Mouse (Mus musculus) urinary bladder, adult 18-20 months (tissue): ENCODE measurements at regions not wholly inside any gene's neighbourhood (a gene's known extent, or its start where the extent isn't known, plus 50 kb on each side); places are given as distances from the start of the nearest gene placed in this dataset.
A peak's percentile ranks its signal among the peaks of the same experiment; 100 is the strongest.

ENCODE experiments used
- DNase-seq, 2 experiments: peaks; one replicate each; pipeline ENCODE4 v3.0.0; 2022; ENCODE audit warnings: low spot score in 2 of 2, mixed read lengths in 2 of 2

- no peak for DNase-seq
Observed at GRCm38 (mm10) chr2:117965758-117966157, 145.9 kb upstream of the Thbs1 start.

GRCm38 (mm10) chr2:117968731-117969130, 142.9 kb upstream of the Thbs1 start:
- DNase-seq = no peak

DNA sequence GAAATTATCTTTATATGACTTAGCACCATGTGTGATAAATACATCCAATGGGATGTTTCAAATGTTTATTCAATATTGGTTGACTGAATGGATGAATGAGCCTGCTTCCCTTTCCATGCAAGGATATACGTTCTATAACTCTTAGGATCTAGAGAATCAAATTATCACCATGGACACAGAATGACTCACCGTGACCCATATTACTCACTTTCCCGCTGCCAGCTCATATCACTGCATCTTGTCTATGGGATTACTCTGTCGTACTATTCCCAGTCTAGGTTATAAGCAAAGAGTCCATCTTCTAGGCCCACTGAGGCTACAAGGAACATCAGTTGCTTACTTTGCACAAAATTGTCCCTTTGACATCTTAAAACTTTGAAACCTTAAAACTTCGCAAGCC, 141.0 kb upstream of the Thbs1 start:
- no peak for DNase-seq

DNA sequence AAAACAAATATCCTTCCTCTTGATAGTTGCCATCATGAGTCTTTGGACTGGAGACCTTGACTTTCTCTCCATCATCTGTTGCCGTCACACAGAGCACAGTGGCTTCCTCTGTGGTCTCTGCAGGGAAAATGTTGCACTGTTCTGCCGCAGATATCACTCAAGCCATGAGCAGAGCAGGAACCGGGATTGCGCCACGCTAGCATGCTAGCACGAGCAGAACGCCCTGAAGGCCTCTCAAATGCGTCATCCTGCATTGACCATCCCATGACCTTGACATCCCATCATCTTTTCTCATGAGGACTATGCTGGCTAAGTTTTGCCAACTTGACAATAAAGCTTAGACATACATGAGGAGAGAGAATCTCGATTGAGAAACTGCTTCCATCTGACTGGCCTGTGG, 134.6 kb upstream of the Thbs1 start:
- no peak for DNase-seq

DNA sequence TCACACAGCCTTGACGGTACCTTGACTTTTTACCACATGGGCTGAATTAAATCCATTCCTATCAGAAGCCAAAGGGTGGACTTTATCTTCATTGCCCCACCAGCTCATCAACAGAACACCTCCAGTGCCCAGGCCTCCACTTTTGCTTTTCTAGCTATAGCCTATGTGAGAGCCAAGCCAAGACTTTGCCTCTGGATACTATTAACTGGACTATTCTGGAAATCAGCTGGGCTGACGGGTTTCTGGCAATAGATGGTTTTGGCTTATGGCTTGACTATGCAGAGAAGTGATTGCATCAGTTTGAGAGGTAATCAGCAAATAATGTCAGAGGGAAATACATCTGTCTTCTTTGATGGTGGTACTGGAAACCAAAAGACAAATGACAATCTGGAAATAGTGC, 130.8 kb upstream of the Thbs1 start:
- no peak for DNase-seq

DNA sequence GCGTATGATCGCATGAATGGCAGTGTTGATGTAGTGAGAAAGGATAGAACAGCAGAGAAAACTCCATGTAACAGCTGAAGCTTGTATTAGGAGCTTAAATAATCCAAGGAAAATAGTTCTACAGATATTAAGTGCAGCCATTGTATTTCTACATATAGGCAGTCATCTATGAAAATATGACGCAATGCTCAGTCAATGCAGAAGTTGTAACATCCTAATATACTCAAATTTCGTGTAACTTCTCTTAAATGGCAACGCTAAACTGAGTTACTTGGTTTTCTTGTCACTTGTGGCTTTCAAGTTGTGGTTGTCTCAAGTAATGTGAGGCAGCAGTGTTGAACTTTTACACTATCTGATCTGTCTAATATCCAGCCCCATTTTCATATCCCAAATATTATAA, 127.1 kb upstream of the Thbs1 start:
- DNase-seq = no peak

- no peak for DNase-seq
Observed at GRCm38 (mm10) chr2:117987426-117988215, 124.1 kb upstream of the Thbs1 start.

- DNase-seq = no peak
Observed at GRCm38 (mm10) chr2:117988396-117989173, 123.1 kb upstream of the Thbs1 start.

GRCm38 (mm10) chr2:117989215-117989614, 122.5 kb upstream of the Thbs1 start:
- DNase-seq = no peak

- no peak for DNase-seq
Observed at GRCm38 (mm10) chr2:117996130-117997083, 115.3 kb upstream of the Thbs1 start.

GRCm38 (mm10) chr2:117999641-118000040, 112.0 kb upstream of the Thbs1 start:
- no peak for DNase-seq

GRCm38 (mm10) chr2:118004191-118004590, 107.5 kb upstream of the Thbs1 start:
- no peak for DNase-seq

DNA sequence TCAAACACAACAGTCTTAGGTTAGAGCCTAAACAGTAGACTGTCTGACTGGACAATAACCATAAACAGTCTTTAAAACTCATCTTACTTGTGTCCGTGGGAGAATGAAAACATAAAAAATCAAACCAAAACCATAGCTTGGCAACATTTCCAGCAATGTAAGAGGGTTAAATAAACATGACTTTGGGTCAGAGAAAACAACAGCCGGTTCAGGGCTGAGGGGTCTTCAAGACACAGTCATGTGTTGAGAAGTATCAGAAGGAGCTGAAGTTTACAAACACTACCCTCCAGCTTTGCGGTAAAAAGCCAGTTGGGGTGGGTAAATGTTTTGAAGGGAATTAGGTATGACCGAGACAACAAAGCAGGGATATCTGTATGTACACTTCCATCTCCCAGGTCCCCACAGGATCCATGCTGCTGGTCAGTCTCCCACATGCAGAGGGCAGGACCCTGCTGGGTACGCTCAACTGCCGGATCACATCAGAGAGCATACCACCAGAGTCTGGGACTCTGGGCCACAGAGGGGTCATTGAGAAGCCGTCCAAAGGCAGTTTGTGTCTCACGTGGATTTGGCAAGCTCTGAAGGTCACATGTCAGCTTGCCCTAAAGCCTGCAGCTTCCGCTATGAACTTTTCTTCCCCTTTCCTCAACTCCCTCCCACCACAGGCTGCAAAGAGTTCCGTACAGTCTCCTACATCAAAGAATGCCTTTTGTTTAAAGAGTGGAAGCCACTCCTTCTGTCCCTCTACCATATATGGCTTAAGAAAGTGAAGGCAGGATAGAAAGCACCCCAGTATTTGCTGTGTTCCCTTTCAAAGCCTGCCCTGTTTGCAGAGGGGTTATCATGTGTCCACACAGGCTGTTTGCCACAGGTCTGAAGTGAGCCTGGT, 103.9 kb upstream of the Thbs1 start:
- peak in 1 of 2 experiments; percentile 6 for DNase-seq

- no peak for DNase-seq
Observed at GRCm38 (mm10) chr2:118011679-118012078, 100.0 kb upstream of the Thbs1 start.

- no peak for DNase-seq
Observed at GRCm38 (mm10) chr2:118012211-118012610, 99.5 kb upstream of the Thbs1 start.

DNA sequence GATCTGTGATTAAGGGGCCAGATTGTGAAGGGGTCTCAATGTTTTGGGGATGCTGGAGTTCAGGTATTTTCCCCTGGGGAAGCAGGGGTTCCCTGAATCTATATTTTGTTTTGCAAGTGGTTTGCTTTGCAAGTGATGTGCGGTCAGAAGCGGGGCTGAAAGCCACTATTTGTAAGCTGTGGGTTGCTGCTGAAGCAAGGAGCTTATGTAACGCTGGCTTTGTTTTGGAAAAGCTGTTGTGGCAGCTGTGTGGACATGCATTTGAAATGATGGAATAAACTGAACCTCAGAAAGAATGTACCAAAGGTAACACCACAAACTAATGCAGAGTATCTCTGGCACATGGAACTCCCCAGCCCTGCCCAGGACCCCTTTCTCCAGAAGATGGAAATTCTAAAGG, 98.5 kb upstream of the Thbs1 start:
- DNase-seq = no peak

DNA sequence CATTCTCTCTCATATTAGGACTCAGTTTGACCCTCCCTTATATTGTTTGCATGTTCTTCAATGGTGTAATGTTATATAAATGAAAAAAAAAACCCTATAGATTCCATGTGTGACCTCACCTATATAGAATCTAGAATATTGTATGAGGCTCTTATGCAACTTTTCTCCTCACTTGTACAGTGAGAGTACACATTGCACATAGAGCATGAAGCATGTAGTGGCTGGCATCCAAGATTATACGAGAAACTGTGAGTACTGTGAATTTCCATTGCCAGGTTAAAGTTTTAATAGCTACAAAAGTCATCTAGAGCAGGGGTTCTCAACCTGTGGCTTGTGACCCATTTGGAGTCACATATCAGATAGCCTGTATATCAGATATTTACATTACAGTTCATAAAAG, 96.5 kb upstream of the Thbs1 start:
- DNase-seq = no peak

DNA sequence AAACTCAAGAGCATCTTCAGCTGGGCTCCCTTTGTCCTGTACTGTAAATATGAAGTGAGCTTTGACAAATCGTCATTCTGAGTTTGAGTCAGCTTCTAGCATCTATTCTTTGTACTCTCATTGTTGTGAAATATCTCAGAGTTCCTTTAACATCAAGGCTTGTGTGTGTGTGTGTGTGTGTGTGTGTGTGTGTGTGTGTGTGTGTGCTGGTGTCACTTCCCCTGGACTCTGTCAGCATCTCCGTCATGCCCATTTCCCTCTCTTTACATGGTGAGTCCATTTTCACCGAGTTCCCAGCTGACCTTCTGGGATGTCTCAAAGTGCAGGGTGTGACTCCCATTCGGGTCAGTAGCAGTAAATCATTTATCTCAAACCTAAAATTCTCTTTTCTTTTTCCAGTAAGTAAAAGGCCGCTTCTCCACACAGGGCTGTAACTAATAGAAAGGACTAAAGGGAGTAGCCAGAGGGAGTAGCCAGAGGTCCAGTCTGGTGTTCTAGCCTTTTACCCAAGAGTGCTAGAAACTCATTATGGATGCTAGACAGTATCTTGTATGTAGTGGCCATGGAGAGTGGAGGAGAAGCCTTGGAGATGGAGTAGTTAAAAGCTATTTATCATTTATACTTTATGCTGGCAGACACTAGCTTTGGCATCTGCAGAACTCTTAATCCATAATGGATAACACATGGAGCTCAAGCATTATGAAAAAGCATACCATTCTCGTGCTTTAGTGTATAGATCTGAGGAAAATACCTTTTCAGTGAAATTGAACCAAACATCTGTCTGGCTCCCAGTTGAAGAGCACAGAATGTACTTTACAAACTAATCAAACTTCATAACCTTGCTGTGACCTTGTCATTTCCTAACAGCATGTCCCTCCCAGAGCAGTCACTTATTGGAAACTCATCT, 85.6 kb upstream of the Thbs1 start:
- no peak for DNase-seq

- no peak for DNase-seq
Observed at GRCm38 (mm10) chr2:118028881-118029280, 82.8 kb upstream of the Thbs1 start.
